Mouse (Mus musculus) liver, adult 2 months (tissue): ENCODE measurements around the gene Rsad1.

Experiments used
- CTCF ChIP-seq: fragments of 200-500 bp; IDR thresholded peaks from 2 replicates; pipeline ENCODE4 v1.5.1; 2011; ENCODE audit warnings: low read depth, low read length, control low read depth
- POLR2A ChIP-seq: fragments of 200-500 bp; IDR thresholded peaks from 2 replicates; pipeline ENCODE4 v1.6.1; 2011; ENCODE audit warnings: low read length, control low read depth; ENCODE audit not compliant: insufficient read depth; ENCODE audit errors: extremely low read depth

- TF ChIP-seq CTCF (no peak), POLR2A (no peak)
Measured at GRCm38 (mm10) chr11:94585091-94585490, 36.0 kb upstream of the Rsad1 start.
